35 mouse cellular contexts compared by ENCODE assay signal in the genomic region with DNA sequence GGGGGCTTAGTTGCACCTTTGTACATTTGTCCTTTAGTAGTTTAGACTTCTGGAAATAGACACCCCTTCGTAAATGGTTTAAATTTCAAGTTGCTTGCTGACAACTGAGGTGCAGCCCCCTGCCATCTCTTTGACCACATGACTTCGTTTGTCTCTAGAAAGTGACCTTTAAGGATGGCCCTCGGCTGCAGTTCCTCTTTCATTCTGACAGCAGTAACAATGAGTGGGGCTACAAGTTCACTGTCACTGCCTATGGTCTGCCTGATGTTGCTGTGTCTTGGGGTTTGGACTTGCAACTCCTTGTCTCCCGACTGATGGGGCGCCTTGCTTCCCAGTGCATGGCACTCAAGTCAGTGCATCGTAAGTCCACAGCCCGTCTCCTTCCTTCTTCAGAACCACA.
"Had no signal": no experiment of that assay in that cellular context is flagged by ENCODE, and none has a peak within 500 bp of the region (broad histone marks: within the 10 kb centered on the region; RNA-seq: fewer than 3 reads in every experiment).

No protein-coding gene starts in this region.

- H3K4me2 ChIP-seq: heart, embryonic 11.5 days; heart, embryonic 12.5 days; heart, embryonic 13.5 days; heart, embryonic 15.5 days; hindbrain, embryonic 12.5 days; hindbrain, embryonic 13.5 days; hindbrain, embryonic 14.5 days; hindbrain, embryonic 15.5 days; intestine, embryonic 15.5 days; kidney, embryonic 15.5 days had no signal

- H3K9me3 ChIP-seq: heart, embryonic 10.5 days; heart, embryonic 12.5 days; heart, embryonic 13.5 days; heart, embryonic 15.5 days; hindbrain, embryonic 10.5 days; hindbrain, embryonic 12.5 days; hindbrain, embryonic 13.5 days; hindbrain, embryonic 15.5 days; intestine, embryonic 15.5 days; kidney, embryonic 15.5 days had no signal

- H3K4me1 ChIP-seq: heart, embryonic 10.5 days; heart, embryonic 12.5 days; hindbrain, embryonic 10.5 days; hindbrain, embryonic 12.5 days; hindbrain, embryonic 13.5 days; hindbrain, embryonic 15.5 days; intestine, embryonic 15.5 days; kidney, embryonic 15.5 days had no signal

- ATAC-seq: hindbrain, embryonic 16.5 days; hindbrain, postnatal 0 days; inflammation-experienced regulatory T-cells, adult 6 months; intestine, embryonic 15.5 days; intestine, embryonic 16.5 days; intestine, postnatal 0 days had no signal

- H3K9ac ChIP-seq: heart, embryonic 12.5 days; heart, embryonic 13.5 days; heart, embryonic 15.5 days; hindbrain, embryonic 12.5 days; hindbrain, embryonic 13.5 days; hindbrain, embryonic 14.5 days; hindbrain, embryonic 15.5 days; intestine, embryonic 15.5 days; kidney, embryonic 15.5 days had no signal

- H3K27me3 ChIP-seq: heart, embryonic 12.5 days; heart, embryonic 13.5 days; heart, embryonic 15.5 days; hindbrain, embryonic 12.5 days; hindbrain, embryonic 13.5 days; hindbrain, embryonic 15.5 days; intestine, embryonic 15.5 days; kidney, embryonic 15.5 days had no signal

- H3K27ac ChIP-seq: heart, embryonic 10.5 days; heart, embryonic 13.5 days; heart, embryonic 15.5 days; hindbrain, embryonic 10.5 days; hindbrain, embryonic 12.5 days; hindbrain, embryonic 13.5 days; hindbrain, embryonic 14.5 days; hindbrain, embryonic 15.5 days; hindbrain, postnatal 0 days; intestine, embryonic 15.5 days; kidney, embryonic 15.5 days; kidney, postnatal 0 days; layer of hippocampus, adult 2 months had no signal

- DNase-seq: heart, postnatal 10 days; heart, postnatal 14 days; heart, postnatal 36 days; heart, postnatal 4 days; kidney, adult 11 months; kidney, adult 18-20 months; kidney, adult 2 months; kidney, adult 8-10 months; kidney, adult 9 months; kidney, postnatal 10 days; kidney, postnatal 14 days; kidney, postnatal 25 days; kidney, postnatal 36 days; kidney, postnatal 4 days; layer of hippocampus, adult 9-11 months; layer of hippocampus, postnatal 36 days had no signal

- H3K4me3 ChIP-seq: heart, embryonic 10.5 days; heart, embryonic 12.5 days; heart, embryonic 13.5 days; heart, embryonic 15.5 days; hindbrain, embryonic 10.5 days; hindbrain, embryonic 12.5 days; hindbrain, embryonic 13.5 days; hindbrain, embryonic 15.5 days; intestine, embryonic 15.5 days; kidney, embryonic 15.5 days; layer of hippocampus, adult 2 months had no signal
